Mouse (Mus musculus): ENCODE measurements around the gene Ptpre. TPM values are rescaled to one million over a fixed set of nuclear protein-coding genes. Genes with fewer than 3 reads are reported as not detected.
A peak's percentile ranks its signal among the peaks of the same experiment; 100 is the strongest.
"Not testable (repeated sequence)": the region's sequence is repeated elsewhere in the genome, so short reads cannot be mapped to it uniquely, and the experiment has no call there.

The Ptpre gene
- polyA plus RNA-seq, 1 experiment from 2014 or later: 0.41 TPM

- H3K36me3 ChIP-seq (replicated peaks): no peaks in the 10 kb centered on the region
- 49% methylated on average over 5 of the region's 5 CpGs for WGBS
- no peak for DNase-seq (ENCODE audit: extremely low spot score, low spot score)
- 0 out of 2 replicates have a peak overlapping the region, but pooled peaks have one; percentile 35 for H3K27ac ChIP-seq
- no peaks in the 10 kb centered on the region for H3K9me3 ChIP-seq
- H3K4me1 ChIP-seq: peaks cover 34% of the 10 kb centered on the region
- no peak overlapping the region for H3K4me3 ChIP-seq
- no peaks in the 10 kb centered on the region for H3K27me3 ChIP-seq (ENCODE audit: poor library complexity, severe bottlenecking)
Observed at GRCm38 (mm10) chr7:135602881-135603523, 65.7 kb downstream of the Ptpre start.

DNA sequence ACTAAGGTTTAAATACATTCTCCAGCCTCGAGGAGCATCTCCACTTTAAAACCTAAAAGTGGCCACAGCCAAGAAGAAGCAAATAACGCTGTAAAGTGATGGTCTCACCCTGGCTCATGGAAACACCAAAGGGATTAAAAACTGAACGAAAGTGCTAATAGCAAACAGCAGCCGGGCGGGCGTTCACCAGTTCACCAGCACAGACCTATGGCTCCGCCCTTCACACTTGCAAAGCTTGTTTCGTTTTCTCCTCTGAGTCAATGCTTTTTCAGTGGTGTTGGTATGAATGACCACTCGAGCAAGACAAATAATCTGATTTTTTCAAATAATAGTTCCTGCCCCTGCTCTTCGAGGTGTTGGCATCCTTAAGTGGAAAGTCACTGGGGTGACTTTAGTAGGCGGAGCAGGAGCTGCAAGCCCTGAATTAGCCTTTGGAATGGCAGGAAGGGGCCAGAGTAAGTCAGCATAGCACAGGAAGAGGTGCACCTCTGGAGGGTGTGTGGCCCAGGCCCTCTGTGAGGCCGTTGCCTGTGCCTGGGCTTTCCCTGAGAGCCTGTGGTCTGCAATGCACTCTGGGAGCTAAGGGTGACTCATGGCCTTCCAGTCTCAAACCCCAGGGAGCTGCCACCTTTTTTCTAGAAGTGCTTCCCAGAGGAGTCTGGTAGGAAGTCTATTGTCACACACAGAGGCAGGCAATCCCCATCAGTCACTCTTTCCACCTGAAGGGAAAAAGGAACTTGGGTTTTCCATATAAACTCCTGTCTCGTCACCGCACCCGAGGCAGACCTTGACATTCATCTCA lies 67.9 kb downstream of the Ptpre start:
- Histone ChIP-seq H3K4me1 (peaks cover 17% of the 10 kb centered on the region), H3K27ac (no peak overlapping the region), H3K9me3 (no peaks in the 10 kb centered on the region), H3K36me3 (replicated peaks) (no peaks in the 10 kb centered on the region), H3K27me3 (ENCODE audit: poor library complexity, severe bottlenecking) (no peaks in the 10 kb centered on the region), H3K4me3 (no peak overlapping the region)
- no peak for DNase-seq (ENCODE audit: extremely low spot score, low spot score)
- 76% methylated on average over 15 of the region's 15 CpGs for WGBS

DNA sequence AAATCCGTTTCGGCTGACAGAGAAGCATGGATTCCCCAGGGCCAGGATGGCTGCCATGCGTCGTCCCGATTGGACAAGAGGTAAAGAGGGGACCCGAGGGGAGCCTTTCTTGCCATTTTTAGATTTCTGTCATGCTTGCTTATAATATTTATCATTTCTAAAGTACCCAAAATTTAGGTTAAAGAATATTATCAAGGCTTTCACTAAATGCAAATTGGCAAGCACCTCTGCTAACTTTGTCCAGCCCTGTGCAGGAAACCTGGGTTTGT lies 68.5 kb downstream of the Ptpre start:
- 93% methylated on average over 6 of the region's 6 CpGs for WGBS
- no peaks in the 10 kb centered on the region for H3K27me3 ChIP-seq (ENCODE audit: poor library complexity, severe bottlenecking)

GRCm38 (mm10) chr7:135608208-135608607 lies 70.9 kb downstream of the Ptpre start:
- WGBS: 95% methylated on average over 4 of the region's 4 CpGs
- Histone ChIP-seq H3K4me3 (no peak overlapping the region), H3K27ac (no peak overlapping the region), H3K36me3 (replicated peaks) (no peaks in the 10 kb centered on the region), H3K9me3 (no peaks in the 10 kb centered on the region), H3K27me3 (ENCODE audit: poor library complexity, severe bottlenecking) (no peaks in the 10 kb centered on the region), H3K4me1 (peaks cover 24% of the 10 kb centered on the region)
- no peak for DNase-seq (ENCODE audit: extremely low spot score, low spot score)

More for the DNA sequence above, 68.5 kb downstream of the Ptpre start:
- no peak overlapping the region for H3K4me3 ChIP-seq
- H3K36me3 ChIP-seq (replicated peaks): no peaks in the 10 kb centered on the region
- peaks cover 17% of the 10 kb centered on the region for H3K4me1 ChIP-seq
- H3K9me3 ChIP-seq: no peaks in the 10 kb centered on the region
- H3K27ac ChIP-seq: no peak overlapping the region
- no peak for DNase-seq (ENCODE audit: extremely low spot score, low spot score)

- WGBS: 74% methylated on average over 3 of the region's 3 CpGs
- no peak overlapping the region for H3K4me3 ChIP-seq
Observed at GRCm38 (mm10) chr7:135609028-135609427, 71.7 kb downstream of the Ptpre start.

DNA sequence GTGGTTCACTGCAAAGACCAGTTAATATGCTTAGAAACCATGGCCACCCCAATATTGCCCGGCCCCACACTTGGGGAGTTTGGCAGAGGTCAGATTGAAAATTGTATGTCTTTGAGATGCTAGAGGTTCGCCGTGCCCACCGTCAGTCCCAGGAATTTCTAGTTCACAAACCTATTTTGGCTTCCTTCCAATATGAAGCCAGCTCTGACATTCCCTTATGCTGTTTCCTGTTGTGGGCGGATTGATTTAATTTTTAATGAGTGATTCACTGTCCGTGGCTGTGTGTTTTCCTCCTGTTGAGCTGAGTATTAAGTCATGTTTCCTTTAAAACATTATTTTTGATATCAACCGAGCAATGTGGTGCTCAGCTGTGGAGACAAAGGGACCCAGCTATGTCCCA lies 72.4 kb downstream of the Ptpre start:
- no peak for DNase-seq (ENCODE audit: extremely low spot score, low spot score)
- H3K4me1 ChIP-seq: peaks cover 16% of the 10 kb centered on the region
- no peaks in the 10 kb centered on the region for H3K36me3 ChIP-seq (replicated peaks)
- no peak overlapping the region for H3K27ac ChIP-seq
- 86% methylated on average over 7 of the region's 7 CpGs for WGBS
- no peak overlapping the region for H3K4me3 ChIP-seq
- H3K27me3 ChIP-seq (ENCODE audit: poor library complexity, severe bottlenecking): no peaks in the 10 kb centered on the region
- no peaks in the 10 kb centered on the region for H3K9me3 ChIP-seq

More at GRCm38 (mm10) chr7:135609028-135609427, 71.7 kb downstream of the Ptpre start:
- DNase-seq (ENCODE audit: extremely low spot score, low spot score): no peak
- Histone ChIP-seq H3K4me1 (peaks cover 20% of the 10 kb centered on the region), H3K27ac (no peak overlapping the region), H3K9me3 (no peaks in the 10 kb centered on the region), H3K27me3 (ENCODE audit: poor library complexity, severe bottlenecking) (no peaks in the 10 kb centered on the region), H3K36me3 (replicated peaks) (no peaks in the 10 kb centered on the region)

GRCm38 (mm10) chr7:135612276-135612675 lies 75.0 kb downstream of the Ptpre start:
- DNase-seq (ENCODE audit: extremely low spot score, low spot score): no peak
- no peaks in the 10 kb centered on the region for H3K27me3 ChIP-seq (ENCODE audit: poor library complexity, severe bottlenecking)

GRCm38 (mm10) chr7:135612801-135613200 lies 75.5 kb downstream of the Ptpre start:
- Histone ChIP-seq H3K4me3 (no peak overlapping the region), H3K27me3 (ENCODE audit: poor library complexity, severe bottlenecking) (no peaks in the 10 kb centered on the region), H3K36me3 (replicated peaks) (no peaks in the 10 kb centered on the region), H3K27ac (0 out of 2 replicates have a peak overlapping the region, but pooled peaks have one; percentile 26), H3K9me3 (no peaks in the 10 kb centered on the region), H3K4me1 (peaks cover 14% of the 10 kb centered on the region)
- 81% methylated on average over 7 of the region's 7 CpGs for WGBS
- DNase-seq (ENCODE audit: extremely low spot score, low spot score): no peak

More at GRCm38 (mm10) chr7:135612276-135612675, 75.0 kb downstream of the Ptpre start:
- H3K9me3 ChIP-seq: no peaks in the 10 kb centered on the region
- no peak overlapping the region for H3K4me3 ChIP-seq
- H3K36me3 ChIP-seq (replicated peaks): no peaks in the 10 kb centered on the region
- 53% methylated on average over 16 of the region's 16 CpGs for WGBS
- H3K4me1 ChIP-seq: peaks cover 12% of the 10 kb centered on the region
- 0 out of 2 replicates have a peak overlapping the region, but pooled peaks have one; percentile 26 for H3K27ac ChIP-seq

- no peak for DNase-seq (ENCODE audit: extremely low spot score, low spot score)
- 90% methylated on average over 3 of the region's 3 CpGs for WGBS
- Histone ChIP-seq H3K9me3 (no peaks in the 10 kb centered on the region), H3K27me3 (ENCODE audit: poor library complexity, severe bottlenecking) (no peaks in the 10 kb centered on the region), H3K4me1 (peaks cover 20% of the 10 kb centered on the region), H3K27ac (no peak overlapping the region), H3K36me3 (replicated peaks) (no peaks in the 10 kb centered on the region), H3K4me3 (no peak overlapping the region)
Observed at GRCm38 (mm10) chr7:135613380-135613779, 76.1 kb downstream of the Ptpre start.

DNA sequence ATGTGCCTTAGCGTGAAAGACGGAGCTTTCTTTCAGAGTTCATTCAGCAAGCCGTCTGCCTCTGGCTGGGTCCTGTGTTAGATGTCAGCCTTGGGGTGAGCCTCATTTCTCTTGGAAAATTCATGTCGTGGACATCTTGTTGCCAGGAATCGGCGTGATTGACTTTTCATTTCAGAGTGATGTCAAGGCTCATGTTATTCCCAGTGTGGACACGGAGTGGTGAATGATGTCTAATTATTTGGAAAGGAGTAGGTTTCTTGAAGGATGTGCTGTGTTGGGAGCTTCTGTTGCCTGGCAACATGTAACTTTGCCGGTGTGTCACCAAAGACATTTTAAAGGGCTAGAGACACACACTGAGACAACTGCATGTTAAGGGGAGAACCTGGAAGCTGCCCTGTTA lies 77.6 kb downstream of the Ptpre start:
- H3K9me3 ChIP-seq: no peaks in the 10 kb centered on the region
- H3K4me1 ChIP-seq: peaks cover 21% of the 10 kb centered on the region
- no peak overlapping the region for H3K27ac ChIP-seq
- H3K36me3 ChIP-seq (replicated peaks): no peaks in the 10 kb centered on the region
- H3K27me3 ChIP-seq (ENCODE audit: poor library complexity, severe bottlenecking): no peaks in the 10 kb centered on the region
- H3K4me3 ChIP-seq: no peak overlapping the region
- 90% methylated on average over 8 of the region's 8 CpGs for WGBS
- no peak for DNase-seq (ENCODE audit: extremely low spot score, low spot score)

DNA sequence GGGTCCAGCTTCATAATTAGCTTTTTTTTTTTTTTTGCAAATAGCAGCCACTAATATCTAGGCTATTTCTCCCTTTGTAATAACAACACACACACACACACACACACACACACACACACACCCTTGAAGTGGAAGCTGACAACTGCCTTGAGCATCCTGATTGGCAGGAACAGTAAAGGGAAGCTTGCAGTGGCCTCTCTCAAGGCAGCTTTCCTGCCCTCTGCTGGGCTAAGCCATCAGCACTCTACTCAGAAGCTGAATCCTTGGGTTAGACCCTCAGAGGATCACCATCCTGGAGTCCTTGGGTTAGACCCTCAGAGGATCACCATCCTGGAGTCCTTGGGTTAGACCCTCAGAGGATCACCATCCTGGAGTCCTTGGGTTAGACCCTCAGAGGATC lies 79.2 kb downstream of the Ptpre start:
- not testable (repeated sequence) for H3K4me3 ChIP-seq; H3K27me3 ChIP-seq (ENCODE audit: poor library complexity, severe bottlenecking); H3K27ac ChIP-seq; H3K9me3 ChIP-seq; H3K36me3 ChIP-seq (replicated peaks); DNase-seq (ENCODE audit: extremely low spot score, low spot score)
- H3K4me1 ChIP-seq: peaks cover 21% of the 10 kb centered on the region

DNA sequence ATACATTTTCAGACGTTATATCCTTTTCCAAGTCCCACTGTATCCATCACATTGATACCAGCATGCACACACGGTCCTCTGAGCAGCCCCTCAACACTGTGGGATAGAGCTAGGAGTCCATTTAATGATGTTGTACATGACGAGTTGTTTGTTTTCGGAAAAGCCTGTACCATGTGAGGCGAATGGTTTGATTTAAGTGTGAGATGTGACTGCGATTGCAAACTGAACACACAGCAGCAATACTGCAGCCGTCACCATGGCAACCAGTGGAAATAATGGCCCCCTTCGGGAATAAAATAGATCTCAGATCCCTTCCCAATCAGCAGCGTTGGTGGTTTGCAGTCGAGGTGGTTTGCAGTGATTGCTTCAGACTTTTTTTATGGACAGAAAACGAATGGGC lies 80.5 kb downstream of the Ptpre start:
- Histone ChIP-seq H3K4me1 (peaks cover 19% of the 10 kb centered on the region), H3K9me3 (no peaks in the 10 kb centered on the region), H3K36me3 (replicated peaks) (no peaks in the 10 kb centered on the region), H3K27me3 (ENCODE audit: poor library complexity, severe bottlenecking) (no peaks in the 10 kb centered on the region), H3K4me3 (no peak overlapping the region), H3K27ac (no peak overlapping the region)
- WGBS: 76% methylated on average over 11 of the region's 11 CpGs
- no peak for DNase-seq (ENCODE audit: extremely low spot score, low spot score)

- DNase-seq (ENCODE audit: extremely low spot score, low spot score): no peak
- Histone ChIP-seq H3K27me3 (ENCODE audit: poor library complexity, severe bottlenecking) (no peaks in the 10 kb centered on the region), H3K4me1 (peaks cover 17% of the 10 kb centered on the region), H3K27ac (no peak overlapping the region), H3K36me3 (replicated peaks) (no peaks in the 10 kb centered on the region), H3K4me3 (no peak overlapping the region), H3K9me3 (peaks cover 3% of the 10 kb centered on the region; the same call in 1 of the 2 replicates)
- WGBS: 81% methylated on average over 6 of the region's 6 CpGs
Observed at GRCm38 (mm10) chr7:135621649-135622048, 84.4 kb downstream of the Ptpre start.

Measured in forebrain, embryonic 10.5 days (tissue).